Mouse (Mus musculus): ENCODE measurements around the gene Gstt4.
"Not testable (repeated sequence)": the region's sequence is repeated elsewhere in the genome, so short reads cannot be mapped to it uniquely, and the experiment has no call there.

Gene Gstt4

GRCm38 (mm10) chr10:75822443-75822842 is at the start of gene Gstt4:
Gene Gstt4 (minus strand): TSS chr10:75822543.
- no peak for DNase-seq (ENCODE audit: low read depth, low spot score)

DNA sequence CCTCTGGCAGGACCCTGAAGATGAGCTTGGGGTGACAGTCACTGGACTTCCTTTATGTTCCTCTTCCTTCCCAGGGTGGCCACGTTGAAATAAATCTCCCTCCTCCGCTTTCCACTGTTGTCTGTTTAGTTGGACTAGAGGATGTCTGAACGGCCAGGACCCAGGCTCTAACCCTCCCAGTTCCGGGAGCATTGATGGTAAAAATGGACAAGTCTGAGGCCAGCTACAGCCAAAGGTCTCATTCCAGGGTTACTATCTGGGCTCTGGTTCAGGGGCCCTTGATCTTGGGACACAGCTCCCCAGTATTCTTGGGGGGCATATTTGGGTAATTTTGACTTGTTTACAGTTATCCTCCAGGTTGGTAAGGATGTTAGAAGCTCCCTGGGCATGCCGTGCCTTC is 39.2 kb upstream of the Gstt4 start:
- DNase-seq (ENCODE audit: low read depth, low spot score), result no peak

DNA sequence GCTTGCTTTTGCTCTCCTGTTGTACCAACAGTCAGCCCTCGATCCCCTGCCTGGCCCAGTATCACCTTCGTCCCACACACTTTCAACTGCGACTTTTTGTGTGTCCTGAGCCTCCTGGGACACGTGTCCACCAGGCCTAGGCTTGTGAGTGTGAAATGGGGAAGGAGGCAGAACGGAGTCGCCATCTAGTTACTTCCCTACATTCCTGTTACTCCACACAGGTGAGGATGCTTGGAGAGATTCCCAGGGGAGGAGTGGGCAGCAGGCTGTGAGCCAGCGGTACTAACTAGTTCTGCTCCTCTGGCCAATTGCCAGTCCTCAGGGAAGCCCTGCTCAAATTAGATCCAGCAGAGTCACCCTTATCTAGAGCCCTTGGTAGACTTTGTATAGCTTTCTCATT is 38.4 kb upstream of the Gstt4 start:
- no peak for DNase-seq (ENCODE audit: low read depth, low spot score)

DNA sequence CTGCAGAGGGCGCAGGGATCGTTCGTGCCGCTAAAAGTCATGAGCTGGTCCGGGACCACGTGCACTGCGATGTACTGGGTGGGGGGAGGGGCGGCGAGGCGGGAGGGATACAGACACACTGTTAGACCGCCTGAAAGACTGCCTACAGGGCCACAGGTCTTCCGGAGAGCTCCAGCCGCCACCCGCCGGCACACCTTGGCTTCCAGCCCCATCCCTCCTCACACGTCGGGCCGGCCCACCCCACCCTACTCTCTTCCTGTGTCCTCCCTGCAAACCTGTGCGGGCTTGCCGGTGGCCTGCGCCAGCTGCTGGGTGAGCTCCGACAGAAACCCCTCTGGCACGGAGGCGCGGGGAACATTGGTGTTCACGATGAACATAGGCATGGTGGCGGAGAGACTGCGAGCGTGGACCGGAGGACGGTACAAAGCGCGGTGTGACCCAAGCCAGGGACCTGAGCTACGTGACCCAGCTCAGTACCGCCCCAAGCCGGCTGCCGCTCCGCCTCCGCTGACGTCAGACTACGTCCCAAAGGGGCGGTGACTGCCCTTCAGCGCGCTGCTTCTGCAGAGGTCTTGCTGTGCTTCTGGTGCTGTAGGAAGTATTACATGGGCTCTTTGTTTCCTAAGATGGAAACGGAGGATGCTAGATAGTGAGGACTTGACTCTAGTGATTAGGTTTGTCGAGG is 37.6 kb upstream of the Gstt4 start, which contains the start of gene Mif:
Gene Mif (minus strand): TSS at position 455 of the 685 bp plus-strand sequence.
- DNase-seq (ENCODE audit: low read depth, low spot score), result peak; percentile 81

DNA sequence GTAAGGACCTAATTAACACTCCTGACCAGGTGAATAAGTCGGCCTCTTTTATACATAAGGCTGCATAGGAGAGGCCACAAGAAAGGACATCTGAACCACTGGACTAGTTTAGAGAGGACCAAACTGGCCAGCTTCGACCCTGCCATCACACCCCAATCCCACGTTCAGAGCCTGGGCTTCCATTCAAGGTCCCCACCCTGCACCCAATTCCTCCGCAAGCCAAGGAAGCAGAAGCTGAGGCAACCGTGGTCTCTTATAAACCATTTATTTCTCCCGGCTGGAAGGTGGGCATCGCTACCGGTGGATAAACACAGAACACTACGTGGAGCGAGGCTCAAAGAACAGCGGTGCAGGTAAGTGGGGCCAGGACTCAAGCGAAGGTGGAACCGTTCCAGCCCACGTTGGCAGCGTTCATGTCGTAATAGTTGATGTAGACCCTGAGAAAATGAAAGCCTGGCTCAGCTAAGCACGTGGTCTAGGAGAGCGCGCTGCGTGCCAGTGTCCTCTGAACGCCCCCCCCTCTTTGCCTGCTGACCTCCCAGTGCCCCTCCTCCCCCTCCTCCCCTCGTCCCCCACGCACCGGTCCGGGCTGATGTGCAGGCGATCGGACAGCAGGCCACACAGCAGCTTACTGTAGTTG is 36.9 kb upstream of the Gstt4 start:
- no peak for DNase-seq (ENCODE audit: low read depth, low spot score)

DNA sequence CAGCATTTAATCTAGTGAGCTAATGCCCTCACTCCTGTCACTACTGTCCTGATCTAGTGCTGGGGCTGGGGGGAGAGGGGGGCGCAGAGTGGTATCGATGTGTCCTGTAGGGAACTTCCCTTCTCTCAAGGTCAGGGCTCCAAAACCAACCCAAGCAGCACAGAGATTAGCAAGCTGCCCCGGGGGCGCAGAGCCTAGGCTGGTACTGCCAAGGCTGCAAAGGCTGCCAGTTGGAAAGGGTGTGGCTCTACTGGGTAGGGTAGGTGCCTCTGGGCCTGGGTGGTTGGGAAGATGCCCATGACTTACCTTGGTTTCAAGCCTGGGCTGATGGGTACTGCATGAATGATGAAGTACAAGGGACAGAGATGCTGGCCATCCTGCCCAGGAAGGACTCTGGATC is 35.3 kb upstream of the Gstt4 start:
- no peak for DNase-seq (ENCODE audit: low read depth, low spot score)

DNA sequence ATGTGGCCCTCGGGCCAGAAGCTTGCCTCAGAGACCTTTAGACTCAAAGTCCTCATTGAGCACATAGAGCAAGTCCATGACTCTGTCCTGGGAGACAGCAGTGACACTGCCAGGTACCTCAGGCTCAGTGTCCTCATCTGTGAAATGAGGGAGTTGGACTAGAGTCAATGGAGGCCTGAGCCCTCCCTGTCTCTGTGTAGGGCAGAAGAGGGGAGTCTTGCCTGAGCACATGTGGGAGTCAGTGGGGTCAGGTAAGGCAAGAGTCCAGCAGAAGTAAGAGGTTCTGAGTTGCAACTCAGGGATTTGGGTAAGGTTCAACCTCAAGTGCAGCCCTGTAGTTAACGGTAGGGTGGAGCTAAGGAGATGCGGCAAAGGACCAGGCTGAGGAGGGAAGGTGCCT is 34.6 kb upstream of the Gstt4 start:
- DNase-seq (ENCODE audit: low read depth, low spot score), result no peak

DNA sequence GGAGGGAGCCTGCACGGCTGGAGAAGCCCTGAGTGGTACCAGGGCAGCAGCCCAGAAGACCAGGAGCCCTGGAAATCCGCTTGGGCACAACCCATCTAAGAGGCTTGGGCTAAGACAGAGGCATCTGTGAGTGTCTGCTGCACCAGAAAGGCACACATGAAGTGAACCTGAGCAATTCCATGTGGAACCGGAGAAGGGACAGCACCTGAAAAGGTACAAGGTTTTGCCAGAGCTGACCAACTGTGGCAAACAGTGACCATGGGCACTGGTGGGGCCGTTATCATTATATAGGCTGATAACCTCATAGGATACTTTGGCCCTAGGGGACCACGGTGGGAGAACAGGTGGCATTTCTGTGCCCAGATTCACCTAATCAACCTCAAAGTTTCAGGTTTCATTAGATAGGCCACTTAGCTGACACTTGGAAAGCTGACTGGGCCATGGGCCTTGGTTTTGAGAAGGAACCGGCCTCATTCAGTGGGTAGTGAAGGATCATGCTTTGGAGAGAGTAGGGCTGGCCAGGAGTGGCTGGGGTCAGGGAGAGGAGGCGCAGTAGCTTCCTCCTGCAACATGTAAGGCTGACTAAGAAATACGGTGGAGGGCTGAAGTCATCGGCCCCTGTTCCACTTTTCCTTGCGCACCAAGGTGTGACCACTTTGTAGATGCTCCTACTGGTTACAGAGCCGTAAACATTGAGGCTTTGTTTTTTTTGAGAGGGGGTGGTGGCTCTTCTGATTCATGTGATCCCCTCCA is 34.0 kb upstream of the Gstt4 start:
- no peak for DNase-seq (ENCODE audit: low read depth, low spot score)

GRCm38 (mm10) chr10:75855416-75855981 is 33.2 kb upstream of the Gstt4 start:
- DNase-seq (ENCODE audit: low read depth, low spot score), result no peak

DNA sequence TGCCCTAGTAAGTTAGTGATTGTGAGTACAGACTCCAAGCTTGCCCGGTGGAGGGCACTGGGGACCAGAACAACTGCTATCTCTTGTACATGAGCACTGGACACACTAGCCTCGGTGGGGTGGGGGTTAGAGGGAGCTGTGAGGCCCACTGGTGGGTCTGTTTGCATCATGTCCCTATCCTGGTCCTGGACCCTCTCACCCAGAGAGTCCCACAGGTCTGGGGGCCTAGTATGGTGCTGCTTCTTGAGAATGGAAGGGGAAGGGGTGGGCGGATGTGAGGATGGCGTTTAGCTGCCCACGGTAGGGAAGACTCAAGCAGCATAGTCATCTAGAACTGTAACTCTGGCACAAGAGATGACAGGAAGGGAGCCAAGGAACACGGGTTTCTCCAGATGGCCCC is 32.4 kb upstream of the Gstt4 start:
- no peak for DNase-seq (ENCODE audit: low read depth, low spot score)

- DNase-seq (ENCODE audit: low read depth, low spot score), result no peak
These were observed 31.8 kb upstream of the Gstt4 start for GRCm38 (mm10) chr10:75854096-75854495.

- DNase-seq (ENCODE audit: low read depth, low spot score), result peak; percentile 76
These were observed 31.1 kb upstream of the Gstt4 start for GRCm38 (mm10) chr10:75853452-75853851.

- DNase-seq (ENCODE audit: low read depth, low spot score), result no peak
These were observed 30.3 kb upstream of the Gstt4 start for GRCm38 (mm10) chr10:75852539-75853125.

GRCm38 (mm10) chr10:75851681-75852080 is 29.3 kb upstream of the Gstt4 start:
- no peak for DNase-seq (ENCODE audit: low read depth, low spot score)

DNA sequence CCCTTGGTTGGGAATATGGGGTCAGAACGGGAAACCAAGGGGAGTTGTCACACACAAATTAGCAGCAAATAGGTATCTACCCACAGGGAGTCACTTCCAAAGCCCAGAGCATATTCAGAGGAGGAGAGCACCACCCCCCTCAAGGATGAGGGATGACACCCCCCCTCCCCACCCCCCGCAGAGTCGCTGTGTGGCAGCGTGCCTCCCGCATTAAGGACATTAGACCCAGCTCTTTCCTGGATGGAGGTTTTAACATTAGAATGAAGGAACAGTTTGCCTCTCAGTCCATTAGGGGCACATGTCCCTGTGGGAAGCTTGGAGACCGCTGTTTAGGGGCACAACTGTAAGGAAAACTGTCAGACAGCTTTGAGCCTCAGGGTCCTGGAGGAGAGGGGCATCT is 28.7 kb upstream of the Gstt4 start:
- no peak for DNase-seq (ENCODE audit: low read depth, low spot score)

- DNase-seq (ENCODE audit: low read depth, low spot score), result no peak
These were observed 26.0 kb upstream of the Gstt4 start for GRCm38 (mm10) chr10:75848382-75848781.

- DNase-seq (ENCODE audit: low read depth, low spot score), result no peak
These were observed 23.1 kb upstream of the Gstt4 start for GRCm38 (mm10) chr10:75845306-75845930.

DNA sequence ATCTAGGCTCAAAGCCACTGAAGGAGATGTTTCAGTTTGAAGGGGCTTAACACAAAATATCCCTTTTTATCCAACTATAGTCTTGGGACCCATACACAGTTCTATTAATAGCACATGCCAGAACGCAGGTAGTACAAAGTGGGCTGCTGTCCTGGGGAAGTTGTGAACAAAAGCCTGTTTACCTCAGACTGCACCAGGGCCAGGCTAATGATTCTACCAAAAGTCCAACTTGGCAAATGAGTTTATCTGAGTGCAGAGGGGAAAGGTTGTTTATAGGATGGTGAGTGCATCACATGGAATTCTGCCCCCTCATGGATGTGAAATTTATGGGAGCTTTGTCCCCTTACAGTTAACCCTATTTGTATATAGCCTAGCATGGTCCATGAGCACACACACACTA is 22.5 kb upstream of the Gstt4 start:
- no peak for DNase-seq (ENCODE audit: low read depth, low spot score)

DNA sequence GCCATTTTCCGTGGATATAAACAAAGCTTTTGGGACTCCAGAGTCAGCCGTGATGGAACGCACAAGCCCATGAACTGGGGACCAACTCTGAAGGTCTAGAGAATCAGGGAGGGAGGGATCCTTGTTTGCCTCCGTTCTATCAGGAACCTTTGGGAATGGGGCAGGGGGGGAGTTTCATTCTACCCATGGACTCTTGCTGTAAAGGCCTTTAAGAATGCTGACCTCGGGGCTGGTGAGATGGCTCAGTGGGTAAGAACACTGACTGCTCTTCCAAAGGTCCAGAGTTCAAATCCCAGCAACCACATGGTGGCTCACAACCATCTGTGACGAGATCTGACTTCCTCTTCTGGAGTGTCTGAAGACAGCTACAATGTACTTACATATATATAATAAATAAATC is 21.6 kb upstream of the Gstt4 start:
- DNase-seq (ENCODE audit: low read depth, low spot score), result not testable (repeated sequence)

DNA sequence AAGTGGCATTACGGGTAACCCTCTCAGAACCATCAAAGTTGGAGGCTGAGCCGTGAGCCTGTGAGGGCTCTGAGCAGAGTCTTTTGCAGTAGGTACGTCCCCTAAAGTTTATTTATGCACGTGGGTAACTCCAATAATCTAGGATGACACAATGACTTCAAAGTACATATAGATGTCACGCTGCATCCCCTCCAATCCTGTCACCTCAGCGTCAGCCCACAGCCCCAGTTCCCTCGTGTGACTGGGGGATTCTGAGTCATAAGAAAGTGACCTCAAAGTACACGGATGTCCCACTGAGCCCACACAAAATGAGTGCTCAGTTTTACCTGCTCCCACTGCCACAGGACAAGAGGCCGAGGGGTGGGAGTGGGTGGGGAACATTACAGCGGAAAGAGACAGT is 16.7 kb upstream of the Gstt4 start:
- no peak for DNase-seq (ENCODE audit: low read depth, low spot score)

DNA sequence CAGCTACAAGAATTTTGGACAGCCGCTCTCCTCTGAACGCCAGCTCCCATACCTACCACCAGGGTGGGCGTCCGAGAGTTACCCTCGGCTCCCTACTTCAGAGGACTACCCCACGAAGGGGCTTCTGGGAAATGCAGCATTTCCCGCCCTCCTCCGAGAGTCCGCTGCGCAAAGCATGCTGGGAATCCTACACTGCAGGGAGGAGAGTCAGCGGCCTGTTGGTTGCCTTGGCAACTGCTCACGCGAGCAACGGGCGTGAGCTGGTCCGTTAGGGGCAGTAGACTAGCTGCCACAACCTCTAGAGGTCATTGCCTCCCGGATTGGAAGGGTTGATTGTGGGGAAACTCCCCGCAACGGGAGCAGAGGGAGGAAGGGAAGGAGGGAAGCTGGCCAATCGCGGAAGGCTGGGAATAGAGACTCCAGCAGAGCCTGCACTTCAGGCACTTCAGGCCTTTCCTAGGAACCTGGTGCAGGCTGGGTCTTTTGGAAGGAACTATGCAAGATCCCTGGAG is 15.0 kb upstream of the Gstt4 start, which contains the start of gene Gstt2:
Gene Gstt2 (minus strand): TSS at position 177 of the 512 bp plus-strand sequence.
- peak; percentile 88 for DNase-seq (ENCODE audit: low read depth, low spot score)

All from retina, postnatal 7 days (tissue).